Mouse (Mus musculus) CH12.LX (cell line): ENCODE results near the gene Ctdspl2. TPM values are rescaled to one million over a fixed set of nuclear protein-coding genes. Genes with fewer than 3 reads are reported as not detected.

ENCODE experiments used
- DNase-seq: peaks from one replicate; pipeline ENCODE4 v3.0.0-alpha.2; 2013; ENCODE audit errors: extremely low read depth
- H3K27ac ChIP-seq: 2 replicates; pipeline ENCODE4 v1.5.1; 2012; ENCODE audit warnings: low read depth, mild to moderate bottlenecking, control low read depth, moderate library complexity; ENCODE audit not compliant: insufficient read depth
- H3K27me3 ChIP-seq: replicated peaks from 2 replicates; pipeline ENCODE3; 2012; ENCODE audit warnings: inconsistent platforms
- H3K36me3 ChIP-seq, 2 experiments: replicated peaks in 1 of 2; 2 replicates each; pipeline versions ENCODE3 to v1.6.1; 2012; ENCODE audit warnings: inconsistent platforms in 1 of 2, low read length in 1 of 2, mild to moderate bottlenecking in 1 of 2, mixed read lengths in 1 of 2, moderate library complexity in 1 of 2; ENCODE audit not compliant: control insufficient read depth in 1 of 2, insufficient read depth in 1 of 2
- H3K4me1 ChIP-seq, 2 experiments: 2 replicates each; pipeline ENCODE4 v1.6.1; 2012; ENCODE audit warnings: inconsistent platforms in 1 of 2, moderate library complexity in 1 of 2; ENCODE audit not compliant: insufficient read depth in 2 of 2, control insufficient read depth in 1 of 2
- H3K4me2 ChIP-seq: 2 replicates; pipeline ENCODE4 v1.6.1; 2012; ENCODE audit warnings: low read depth, mild to moderate bottlenecking, control low read depth; ENCODE audit not compliant: poor library complexity, insufficient read depth, severe bottlenecking
- H3K4me3 ChIP-seq, 3 experiments: fragments of 150-350 bp in 1 of 3; sonication (generic) in 1 of 3; replicated peaks in 1 of 3; 2 replicates each; pipeline versions ENCODE3 to v1.5.1; 2011 to 2012; ENCODE audit warnings: low read depth in 2 of 3, low read length in 2 of 3, mild to moderate bottlenecking in 2 of 3, moderate library complexity in 2 of 3, control low read depth in 1 of 3, improper control_type of control experiment in 1 of 3, inconsistent platforms in 1 of 3, mixed read lengths in 1 of 3; ENCODE audit not compliant: poor library complexity in 1 of 3
- H3K79me2 ChIP-seq: replicated peaks from 2 replicates; pipeline ENCODE4 v1.6.1; 2012; ENCODE audit warnings: mild to moderate bottlenecking, moderate library complexity; ENCODE audit not compliant: control insufficient read depth, poor library complexity, insufficient read depth, severe bottlenecking; ENCODE audit errors: extremely low read depth
- H3K9ac ChIP-seq: 2 replicates; pipeline ENCODE4 v1.6.1; 2012; ENCODE audit warnings: low read depth, mild to moderate bottlenecking, control low read depth, moderate library complexity; ENCODE audit not compliant: insufficient read depth
- H3K9me3 ChIP-seq: replicated peaks from 2 replicates; pipeline ENCODE3; 2012; ENCODE audit warnings: low read length, inconsistent platforms, mixed read lengths
- BHLHE40 ChIP-seq: IDR thresholded peaks from 2 replicates; pipeline ENCODE4 v1.6.1; 2011; ENCODE audit warnings: mild to moderate bottlenecking, low read depth, low read length, improper control_type of control experiment
- CHD1 ChIP-seq: IDR thresholded peaks from 2 replicates; pipeline ENCODE4 v1.6.1; 2012; ENCODE audit warnings: low read depth, low read length, improper control_type of control experiment, inconsistent platforms
- ELF1 ChIP-seq: IDR thresholded peaks from 2 replicates; pipeline ENCODE4 v1.6.1; 2014; ENCODE audit warnings: low read depth, mild to moderate bottlenecking, inconsistent platforms, low read length, improper control_type of control experiment
- EP300 ChIP-seq: IDR thresholded peaks from 2 replicates; pipeline ENCODE4 v1.6.1; 2011; ENCODE audit warnings: low read length, improper control_type of control experiment
- GABPA ChIP-seq: IDR thresholded peaks from 2 replicates; pipeline ENCODE4 v1.6.1; 2012; ENCODE audit warnings: low read depth, low read length, improper control_type of control experiment, inconsistent platforms; ENCODE audit not compliant: insufficient replicate concordance
- IRF4 ChIP-seq: IDR thresholded peaks from 2 replicates; pipeline ENCODE4 v1.6.1; 2014; ENCODE audit warnings: low read depth, mild to moderate bottlenecking, inconsistent platforms, low read length, improper control_type of control experiment
- KAT2A ChIP-seq: IDR thresholded peaks from 2 replicates; pipeline ENCODE4 v1.6.1; 2012; ENCODE audit warnings: low read length, improper control_type of control experiment, inconsistent platforms; ENCODE audit not compliant: insufficient replicate concordance
- MAFK ChIP-seq: IDR thresholded peaks from 2 replicates; pipeline ENCODE4 v1.6.1; 2011; ENCODE audit warnings: low read length, improper control_type of control experiment; ENCODE audit not compliant: insufficient replicate concordance
- MAX ChIP-seq: IDR thresholded peaks from 2 replicates; pipeline ENCODE4 v1.6.1; 2011; ENCODE audit warnings: low read length, improper control_type of control experiment
- MEF2A ChIP-seq: IDR thresholded peaks from 2 replicates; pipeline ENCODE4 v1.6.1; 2014; ENCODE audit warnings: low read depth, mild to moderate bottlenecking, inconsistent platforms, low read length, improper control_type of control experiment, borderline replicate concordance
- MXI1 ChIP-seq: IDR thresholded peaks from 2 replicates; pipeline ENCODE4 v1.6.1; 2011; ENCODE audit warnings: mild to moderate bottlenecking, low read depth, low read length, improper control_type of control experiment
- NELFE ChIP-seq: IDR thresholded peaks from 2 replicates; pipeline ENCODE4 v1.6.1; 2011; ENCODE audit warnings: low read depth, low read length, improper control_type of control experiment
- NRF1 ChIP-seq: IDR thresholded peaks from 2 replicates; pipeline ENCODE4 v1.6.1; 2014; ENCODE audit warnings: low read depth, mild to moderate bottlenecking, inconsistent platforms, low read length, improper control_type of control experiment, moderate library complexity
- PAX5 ChIP-seq: IDR thresholded peaks from 2 replicates; pipeline ENCODE4 v1.6.1; 2012; ENCODE audit warnings: low read length, inconsistent platforms, mixed read lengths
- POLR2A ChIP-seq: IDR thresholded peaks from 2 replicates; pipeline ENCODE4 v1.6.1; 2011; ENCODE audit warnings: low read depth, mild to moderate bottlenecking, improper control_type of control experiment, low read length
- POLR2AphosphoS2 ChIP-seq: IDR thresholded peaks from 2 replicates; pipeline ENCODE4 v1.6.1; 2011; ENCODE audit warnings: low read depth, low read length, improper control_type of control experiment
- RAD21 ChIP-seq: IDR thresholded peaks from 2 replicates; pipeline ENCODE4 v1.6.1; 2011; ENCODE audit warnings: low read depth, mild to moderate bottlenecking, low read length, improper control_type of control experiment, moderate library complexity
- SIN3A ChIP-seq: IDR thresholded peaks from 2 replicates; pipeline ENCODE4 v1.6.1; 2012; ENCODE audit warnings: low read length, improper control_type of control experiment, inconsistent platforms
- TBP ChIP-seq: conservative IDR thresholded peaks from 2 replicates; pipeline ENCODE4 v1.6.1; 2011; ENCODE audit warnings: low read depth, low read length, improper control_type of control experiment
- TCF12 ChIP-seq: IDR thresholded peaks from 2 replicates; pipeline ENCODE4 v1.6.1; 2014; ENCODE audit warnings: low read depth, mild to moderate bottlenecking, inconsistent platforms, low read length, improper control_type of control experiment
- USF2 ChIP-seq: conservative IDR thresholded peaks from 2 replicates; pipeline ENCODE4 v1.6.1; 2011; ENCODE audit warnings: low read depth, low read length, improper control_type of control experiment
- ZC3H11A ChIP-seq: IDR thresholded peaks from 2 replicates; pipeline ENCODE4 v1.6.1; 2012; ENCODE audit warnings: low read depth, mild to moderate bottlenecking, inconsistent platforms, low read length, improper control_type of control experiment
- ZNF384 ChIP-seq: IDR thresholded peaks from 2 replicates; pipeline ENCODE4 v1.6.1; 2012; ENCODE audit warnings: low read depth, low read length, improper control_type of control experiment, inconsistent platforms
- dilution Hi-C: fragments of 300-500 bp; cut with MboI; formaldehyde crosslinking; loops from 2 replicates; pipeline ENCODE4 v1.14.3; 2020; ENCODE audit warnings: low sequenced_read_pairs; ENCODE audit not compliant: extremely low pct_unique_long_range_greater_than_20kb, extremely low pct_ligation_motif_present
- in situ Hi-C: fragments of 300-500 bp; cut with MboI; formaldehyde crosslinking; loops from 3 replicates; pipeline ENCODE4 v1.14.3; 2019; ENCODE audit warnings: low sequenced_read_pairs, low pct_ligation_motif_present, low pct_unique_long_range_greater_than_20kb, mixed read lengths
- polyA plus RNA-seq: library from polyadenylated mRNA; unstranded; fragments of >175 nt; gene quantifications from 2 replicates; pipeline ENCODE4 v1.2.1, GENCODE M21; 2012; ENCODE audit warnings: low read depth; ENCODE audit not compliant: insufficient read length
- total RNA-seq, 2 experiments: library from RNA; depleted of rRNA; stranded (reverse); fragments of 300-350 nt in 1 of 2; fragments of >200 nt in 1 of 2; gene quantifications; 2 replicates each; pipeline ENCODE4 v1.2.3; 2012 to 2014

Gene Ctdspl2
- total and polyA plus RNA-seq, 3 experiments, result 24.0 to 55.8 (median 28.5) TPM

DNA sequence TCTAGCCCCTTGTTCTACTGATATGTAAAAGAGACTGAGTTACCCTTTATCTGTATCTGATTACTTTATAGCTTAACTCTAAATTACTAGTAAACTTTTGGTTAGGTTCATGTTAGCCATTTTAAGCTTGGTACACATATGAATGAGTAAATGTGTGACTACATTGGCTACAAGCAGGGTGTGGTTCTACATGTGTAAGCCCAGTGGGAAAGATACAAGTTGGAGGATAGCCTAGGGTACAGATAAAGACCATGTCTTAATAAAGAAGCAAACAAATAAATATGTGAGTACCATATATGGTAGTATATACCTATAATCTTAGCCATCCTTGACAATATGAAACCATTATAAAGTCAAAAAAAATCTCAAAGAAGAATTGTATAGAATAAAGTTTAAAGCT, 88.1 kb downstream of the Ctdspl2 start:
- in situ Hi-C loops, result loop anchor here (25.0 kb wide), 1 partner anchor 482 kb away; no protein-coding TSS in a partner anchor
- peaks cover 47% of the 10 kb centered on the region for H3K79me2 ChIP-seq
- no peak for TF ChIP-seq TBP
- TF ChIP-seq KAT2A, result no peak
- no peak for TF ChIP-seq RAD21
- no peak for TF ChIP-seq ZC3H11A
- TF ChIP-seq USF2, result no peak
- TF ChIP-seq POLR2A, result no peak
- TF ChIP-seq CHD1, result no peak
- no peak for TF ChIP-seq MAFK
- TF ChIP-seq POLR2AphosphoS2, result no peak
- no peak for TF ChIP-seq MXI1
- TF ChIP-seq MAX, result no peak
- no peak for TF ChIP-seq BHLHE40
- TF ChIP-seq ZNF384, result no peak
- no peak for TF ChIP-seq MEF2A
- no peak for TF ChIP-seq SIN3A
- no peak for TF ChIP-seq EP300
- TF ChIP-seq GABPA, result no peak
- no peaks in the 10 kb centered on the region for H3K27me3 ChIP-seq
- dilution Hi-C loops, result no loop called here
- H3K9me3 ChIP-seq, result no peaks in the 10 kb centered on the region
- no peak overlapping the region for H3K4me3 ChIP-seq
- no peak overlapping the region for H3K27ac ChIP-seq
- H3K4me2 ChIP-seq, result no peak overlapping the region
- no peak overlapping the region for H3K9ac ChIP-seq
- no peak for DNase-seq
- peaks cover 25 to 84% of the 10 kb centered on the region in 2 experiments for H3K36me3 ChIP-seq
- no peaks in the 10 kb centered on the region for H3K4me1 ChIP-seq

DNA sequence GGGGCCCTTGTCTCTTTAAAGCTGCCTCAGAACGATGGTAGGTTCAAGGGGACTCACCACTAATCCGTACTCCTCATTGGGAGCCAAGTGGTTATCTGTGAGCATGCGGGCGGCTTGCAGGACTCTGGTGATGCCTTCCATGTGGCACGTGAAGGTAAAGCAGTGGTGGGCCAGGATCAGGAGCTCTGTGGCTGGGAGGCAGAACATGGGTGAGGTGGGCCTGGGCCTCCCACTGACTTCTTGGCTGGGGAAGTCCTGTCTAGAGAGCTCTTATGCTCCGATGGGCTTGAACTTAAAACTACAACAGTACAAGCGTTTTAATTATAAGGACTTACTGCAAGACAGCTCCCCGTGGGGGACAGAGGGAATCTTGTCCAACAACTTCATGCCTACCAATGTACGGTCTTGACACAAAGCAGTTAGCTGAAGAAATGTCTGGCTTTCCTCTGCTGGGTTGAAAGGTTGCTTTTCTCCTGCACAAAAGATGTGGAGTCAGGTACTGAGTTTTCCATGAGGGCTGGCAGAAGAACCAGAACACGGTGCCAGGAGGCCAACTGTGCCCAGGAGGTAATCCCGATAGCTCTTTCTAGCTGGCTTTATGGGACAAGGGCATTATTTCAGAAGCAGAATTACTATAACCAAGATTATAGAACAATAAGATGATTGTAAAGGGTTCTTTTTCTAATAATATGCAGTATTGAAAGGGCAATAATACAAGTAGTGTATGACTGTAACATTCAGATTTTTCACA, 103.7 kb downstream of the Ctdspl2 start:
- no peak overlapping the region for H3K4me3 ChIP-seq
- no peak for DNase-seq
- no peaks in the 10 kb centered on the region for H3K4me1 ChIP-seq
- H3K79me2 ChIP-seq, result no peaks in the 10 kb centered on the region
- dilution Hi-C loops (no loop called here), in situ Hi-C loops (loop anchor here (10.0 kb wide), 1 partner anchor 245 kb away; no protein-coding TSS in a partner anchor)
- H3K27me3 ChIP-seq, result no peaks in the 10 kb centered on the region
- no peak for TF ChIP-seq TBP
- no peak for TF ChIP-seq ELF1
- TF ChIP-seq NELFE, result no peak
- no peak for TF ChIP-seq NRF1
- TF ChIP-seq TCF12, result no peak
- no peak for TF ChIP-seq ZNF384
- TF ChIP-seq PAX5, result no peak
- TF ChIP-seq IRF4, result no peak
- TF ChIP-seq MAX, result no peak
- H3K36me3 ChIP-seq, result peaks cover 52 to 72% of the 10 kb centered on the region in 2 experiments
- H3K4me2 ChIP-seq, result no peak overlapping the region
- no peaks in the 10 kb centered on the region for H3K9me3 ChIP-seq
- H3K9ac ChIP-seq, result no peak overlapping the region
- H3K27ac ChIP-seq, result no peak overlapping the region
